Mouse (Mus musculus): ENCODE results near the gene Dph5.
A peak's percentile ranks its signal among the peaks of the same experiment; 100 is the strongest.
"Not testable (repeated sequence)": the region's sequence is repeated elsewhere in the genome, so short reads cannot be mapped to it uniquely, and the experiment has no call there.

Dph5 gene

GRCm38 (mm10) chr3:115893166-115893565, 5.5 kb downstream of the Dph5 start:
- DNase-seq = no peak

- DNase-seq = no peak
Measured at GRCm38 (mm10) chr3:115898354-115898948, 10.8 kb downstream of the Dph5 start.

DNA sequence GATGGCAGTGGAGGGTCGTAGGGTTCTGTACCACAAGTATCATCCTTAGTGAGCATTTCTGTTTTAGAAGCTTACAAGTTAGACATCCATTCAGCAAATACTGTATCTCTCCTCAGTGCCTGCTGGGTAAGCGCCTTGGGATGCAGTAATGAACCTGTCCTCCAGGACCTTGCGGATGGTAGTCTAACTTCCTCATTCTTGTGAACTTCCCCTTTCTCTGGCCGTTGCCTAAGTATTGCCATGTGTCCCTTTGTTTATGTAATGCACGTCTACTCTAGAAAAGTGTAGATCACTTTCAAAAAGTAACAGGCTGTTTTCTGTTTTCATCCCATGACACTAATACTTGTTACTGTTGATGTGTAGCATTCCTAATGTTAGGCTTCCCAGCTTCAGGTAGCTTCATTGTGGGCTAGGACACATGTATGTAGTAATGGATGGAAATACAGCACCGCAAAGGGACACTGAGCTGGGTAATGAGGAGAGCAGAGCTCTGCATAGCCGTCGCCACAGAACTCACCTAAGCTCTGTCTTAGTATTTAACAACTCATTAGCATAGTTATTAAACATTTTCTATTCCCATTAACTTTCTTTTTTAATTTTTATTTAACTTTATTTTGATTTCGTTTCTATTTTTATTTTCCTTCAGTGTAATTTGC, 14.8 kb downstream of the Dph5 start:
- DNase-seq = no peak

DNA sequence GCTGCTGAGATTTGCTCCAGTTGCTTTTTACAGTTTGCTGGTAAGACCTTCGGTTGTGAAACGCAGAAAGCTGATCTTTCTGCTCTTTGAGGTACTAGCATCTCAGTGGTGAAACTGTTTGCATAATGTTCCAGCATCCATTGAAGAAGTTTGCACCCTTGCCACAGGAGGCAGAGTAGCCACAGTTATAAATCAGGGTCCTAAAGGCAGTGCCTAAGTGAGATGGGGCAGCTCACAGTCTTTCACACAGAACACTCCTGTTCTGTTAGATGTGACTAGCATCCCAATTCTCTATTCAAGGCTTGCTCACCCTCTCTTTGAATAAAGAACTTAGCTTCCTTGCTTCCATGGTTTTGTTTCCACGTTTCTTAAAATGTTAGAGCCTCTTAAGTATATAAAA, 17.4 kb downstream of the Dph5 start:
- no peak for DNase-seq

DNA sequence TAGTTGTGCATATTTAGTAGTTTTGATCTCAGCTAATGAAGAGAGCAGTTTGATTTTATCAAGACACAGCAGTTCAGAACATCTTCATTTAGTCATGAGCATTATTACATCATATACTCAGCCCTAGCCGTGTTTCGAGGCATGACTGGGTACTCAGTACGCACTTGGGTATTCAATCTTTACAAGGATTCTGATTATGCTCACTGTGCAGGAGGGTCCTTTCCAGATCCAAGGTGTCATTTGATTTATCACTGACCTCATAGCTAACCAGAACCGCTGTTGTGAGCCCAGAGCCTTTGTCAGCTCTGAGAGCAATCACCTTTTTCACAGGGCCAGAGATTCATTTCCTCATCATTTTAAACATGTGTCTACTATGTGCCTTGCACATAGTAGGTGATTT, 17.9 kb downstream of the Dph5 start:
- DNase-seq = no peak

- DNase-seq = not testable (repeated sequence)
Measured at GRCm38 (mm10) chr3:115907406-115907805, 19.8 kb downstream of the Dph5 start.

DNA sequence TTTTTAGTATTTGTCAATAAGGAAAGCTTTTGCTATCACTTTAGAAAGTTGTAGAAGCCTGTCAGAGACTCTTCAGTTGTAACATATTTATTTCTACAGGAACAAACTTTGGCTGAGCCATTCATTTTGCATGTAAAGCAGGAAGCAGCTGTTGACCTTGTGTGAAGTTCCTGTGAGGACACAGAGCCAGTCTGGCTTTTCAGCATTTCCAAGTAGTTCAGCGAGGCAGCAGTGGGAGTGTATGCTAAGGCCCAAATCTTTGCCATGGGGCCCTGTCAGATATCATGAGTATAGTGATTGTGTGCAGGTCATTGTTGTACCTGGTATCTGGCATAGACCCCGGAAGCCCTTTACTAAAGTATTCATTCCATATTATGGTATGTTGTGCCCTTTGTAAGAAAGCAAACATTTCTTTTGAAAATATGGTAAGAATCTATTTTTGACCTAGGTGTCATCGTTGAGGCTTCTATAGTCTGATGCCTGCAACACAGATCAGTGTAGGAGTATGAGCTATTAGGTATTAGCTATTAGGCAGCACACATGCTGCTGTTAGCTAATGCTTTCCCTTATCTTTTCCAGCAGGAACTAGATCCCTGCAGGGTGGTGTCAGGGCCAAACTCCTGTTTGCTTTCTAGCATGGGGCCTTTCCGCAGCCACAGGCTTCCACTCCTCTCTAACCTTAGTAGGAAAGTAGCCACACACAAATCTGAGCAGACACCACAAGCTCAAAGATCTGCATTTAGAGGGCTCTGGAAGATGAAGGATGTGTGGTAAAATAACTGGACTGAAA, 37.0 kb downstream of the Dph5 start:
- DNase-seq = no peak

DNA sequence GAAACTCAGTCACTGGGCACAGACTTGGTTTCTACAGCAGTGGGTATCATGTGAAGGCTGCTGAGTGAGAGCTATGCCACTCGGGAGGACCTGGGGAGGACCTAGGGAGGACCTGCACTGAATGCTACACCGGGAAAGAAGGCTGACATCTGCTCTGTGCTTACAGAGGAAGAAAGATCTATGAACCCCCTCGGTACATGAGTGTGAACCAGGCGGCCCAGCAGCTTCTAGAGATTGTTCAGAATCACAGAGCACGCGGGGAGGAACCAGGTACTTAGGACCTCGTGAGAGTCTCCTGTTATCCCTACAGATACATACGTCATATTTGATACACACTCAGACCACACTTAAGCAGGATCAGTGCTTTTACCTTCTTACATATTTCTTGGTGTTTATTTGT, 38.9 kb downstream of the Dph5 start:
- DNase-seq = no peak

GRCm38 (mm10) chr3:115931701-115932100, 44.1 kb downstream of the Dph5 start:
- no peak for DNase-seq

DNA sequence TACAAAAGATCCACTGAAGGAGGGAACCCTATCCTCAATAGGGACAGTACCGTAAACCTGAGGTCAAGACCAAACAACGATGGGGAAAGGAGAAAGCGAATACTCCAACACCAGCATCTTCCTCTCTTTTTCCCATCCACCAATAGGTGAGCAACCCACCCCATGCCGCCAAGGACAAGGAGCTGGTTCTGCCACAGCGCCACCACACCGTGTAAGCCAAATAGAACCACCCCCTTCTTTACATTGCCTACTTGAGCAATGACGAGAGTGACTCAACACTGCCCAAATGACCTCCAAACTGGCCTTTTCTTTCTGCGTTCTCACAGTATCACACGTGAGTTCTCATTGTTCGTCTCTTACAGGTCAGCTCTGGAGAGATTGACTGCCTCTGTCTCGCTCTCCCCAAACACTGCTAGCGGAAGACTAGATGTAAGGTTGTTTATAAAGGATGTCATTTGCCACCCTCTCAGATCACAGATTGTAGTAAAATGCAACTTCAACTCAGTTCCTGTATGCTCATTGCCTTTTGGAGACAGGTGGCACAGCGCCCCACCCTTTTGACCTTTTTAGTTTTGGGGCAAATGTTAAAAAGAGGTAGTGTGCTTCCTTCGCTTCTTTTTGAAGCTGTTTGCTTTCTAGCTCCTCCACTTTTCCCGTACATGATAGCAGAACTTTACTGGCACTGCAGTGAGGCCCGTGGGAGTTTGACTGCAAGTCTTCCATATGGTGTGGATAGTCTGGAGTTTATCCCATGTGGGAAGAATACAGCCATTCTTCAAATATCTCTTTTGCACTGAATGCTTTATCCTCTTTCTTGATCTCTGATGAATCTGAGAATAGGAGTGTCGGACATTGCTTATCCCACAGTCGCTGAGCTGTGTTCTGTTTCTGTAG, 45.9 kb downstream of the Dph5 start:
- peak; percentile 50 for DNase-seq

- DNase-seq = peak; percentile 13
Measured at GRCm38 (mm10) chr3:115936734-115937599, 49.3 kb downstream of the Dph5 start.

GRCm38 (mm10) chr3:115937807-115938206, 50.2 kb downstream of the Dph5 start:
- DNase-seq = no peak

DNA sequence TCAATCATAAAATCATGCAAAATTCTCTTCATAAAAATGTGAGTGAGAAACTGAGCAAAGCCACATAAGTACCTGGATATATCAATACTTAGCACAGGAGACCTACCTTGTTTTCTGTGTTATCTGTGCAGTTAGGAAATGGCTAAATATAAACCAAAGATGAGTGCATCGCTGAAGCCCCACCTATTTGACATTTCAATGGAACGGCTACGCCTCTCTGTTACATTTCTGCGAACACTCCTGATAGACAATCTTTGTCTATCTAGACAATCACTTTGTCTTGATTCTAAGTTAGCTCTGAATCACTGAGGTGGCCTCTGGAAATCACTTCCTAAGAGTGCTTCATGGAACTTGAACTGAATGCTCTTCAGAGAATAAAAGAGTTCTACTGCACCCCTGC, 52.9 kb downstream of the Dph5 start:
- DNase-seq = no peak

DNA sequence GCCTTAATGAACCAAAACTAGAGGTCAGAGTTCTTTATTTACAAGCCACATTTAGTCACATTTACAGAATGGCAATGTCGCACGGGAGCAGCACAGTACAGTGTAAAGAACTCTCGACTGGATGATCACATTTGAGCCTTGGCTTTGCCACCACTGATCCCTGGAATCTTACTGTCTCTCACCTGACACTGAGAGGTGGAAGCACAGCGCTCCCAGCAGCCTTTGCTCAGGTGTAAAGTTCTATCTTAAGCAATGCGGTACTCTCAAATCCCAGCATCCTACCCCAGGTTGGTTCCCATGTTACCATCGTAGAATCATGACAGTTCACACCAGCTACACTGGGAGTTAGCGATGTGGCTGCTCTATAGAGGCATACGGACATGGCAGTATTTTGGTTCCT, 53.8 kb downstream of the Dph5 start:
- no peak for DNase-seq

DNA sequence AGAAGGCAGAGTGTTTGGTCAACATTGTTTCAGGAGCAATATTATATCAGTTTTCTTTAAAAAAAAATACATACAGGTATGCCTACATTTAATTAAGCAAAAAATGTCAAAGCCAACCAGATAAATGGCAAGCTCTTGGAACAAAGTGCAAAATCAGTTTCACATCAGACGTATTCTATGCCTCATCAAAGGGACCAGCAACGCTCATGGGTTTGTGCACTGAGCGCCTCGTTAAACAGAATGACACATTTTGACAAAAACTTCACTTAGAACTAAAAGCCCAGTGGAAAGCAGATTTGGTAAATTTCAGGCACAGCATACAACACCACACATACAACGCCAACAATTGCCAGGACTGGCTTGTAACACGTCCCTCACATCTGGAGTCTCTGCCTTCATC, 56.7 kb downstream of the Dph5 start:
- no peak for DNase-seq

DNA sequence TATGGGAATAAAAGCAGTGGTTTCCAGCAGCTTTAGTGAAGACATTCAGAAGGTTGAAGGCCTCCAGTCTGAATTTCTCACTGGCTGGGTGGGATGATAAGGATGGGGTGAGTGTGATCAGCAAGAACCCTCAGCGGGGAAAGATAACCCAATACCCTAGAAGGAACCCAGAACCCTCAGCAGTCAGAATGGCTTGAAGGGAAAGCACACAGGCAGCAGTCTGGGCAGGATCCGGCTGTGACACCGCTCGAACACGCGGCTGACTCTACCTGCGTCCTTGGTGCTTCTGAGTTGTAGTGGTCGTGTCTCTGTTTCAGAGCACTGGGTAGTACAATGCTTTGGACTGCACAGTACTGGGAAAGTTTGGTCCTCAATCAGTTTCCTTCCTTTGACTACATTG, 58.6 kb downstream of the Dph5 start:
- DNase-seq = no peak

- DNase-seq = no peak
Measured at GRCm38 (mm10) chr3:115949220-115949920, 61.7 kb downstream of the Dph5 start.

DNA sequence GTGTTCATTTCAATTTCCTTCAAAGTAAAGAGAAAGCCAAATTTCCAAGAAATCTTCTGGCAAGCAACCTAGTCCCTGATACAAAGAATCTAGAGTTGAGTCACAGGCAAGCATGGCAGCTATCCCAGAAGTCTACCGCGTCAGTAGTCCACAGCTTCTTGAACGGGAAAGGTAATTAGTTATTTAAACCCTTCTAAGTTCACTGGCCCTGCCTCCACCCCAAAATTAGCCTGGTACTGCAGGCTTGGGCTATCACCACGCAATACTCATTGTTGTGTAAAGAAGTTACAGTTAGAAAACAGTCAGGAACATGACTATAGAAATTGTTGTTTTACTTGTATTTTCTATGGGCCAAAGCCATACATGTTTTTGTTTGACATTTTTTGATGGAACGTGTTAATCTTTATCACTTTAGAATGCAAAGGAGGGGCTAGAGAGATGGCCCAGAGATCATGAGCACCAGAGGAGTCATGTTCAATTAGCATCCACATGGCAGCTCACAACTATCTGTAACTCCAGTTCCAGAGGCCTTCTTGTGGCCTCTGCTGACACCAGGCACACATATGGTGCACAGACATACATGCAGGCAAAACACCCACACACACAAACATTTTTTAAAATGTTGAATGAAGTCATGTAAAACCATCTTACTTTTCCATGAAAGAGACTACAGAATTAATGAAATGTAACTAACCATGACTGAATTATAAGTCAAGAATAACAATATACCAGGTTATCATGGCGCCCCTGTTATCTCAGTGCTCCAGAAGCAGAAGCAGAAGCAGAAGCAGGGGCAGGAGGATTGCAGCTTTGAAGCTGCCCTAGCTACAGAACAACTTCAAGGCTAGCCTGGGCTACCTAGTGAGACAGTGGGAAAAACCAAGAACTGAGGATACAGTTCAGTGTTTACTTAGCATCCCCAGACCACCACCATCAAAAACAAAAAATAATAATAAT, 62.6 kb downstream of the Dph5 start:
- peak; percentile 8 for DNase-seq

DNA sequence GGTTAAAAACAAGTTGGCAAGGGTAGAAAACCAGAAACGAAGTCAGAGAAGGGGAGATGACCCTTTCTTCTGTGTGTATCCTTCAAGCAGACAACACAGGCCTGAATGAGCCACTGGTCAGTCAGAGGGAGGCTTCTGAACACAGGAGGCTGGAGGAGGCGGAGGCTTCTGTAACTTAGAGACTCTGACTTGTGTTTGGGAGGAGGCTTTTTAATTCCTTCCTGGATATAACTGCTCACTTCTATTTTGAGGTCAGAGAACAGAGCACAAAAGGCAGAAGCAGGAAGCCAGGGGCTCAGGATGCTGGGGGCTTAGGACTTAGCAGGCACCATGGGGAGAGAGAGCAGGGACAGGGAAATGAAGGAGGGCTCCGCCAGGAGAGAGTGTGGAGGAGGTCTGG, 63.6 kb downstream of the Dph5 start:
- DNase-seq = no peak

DNA sequence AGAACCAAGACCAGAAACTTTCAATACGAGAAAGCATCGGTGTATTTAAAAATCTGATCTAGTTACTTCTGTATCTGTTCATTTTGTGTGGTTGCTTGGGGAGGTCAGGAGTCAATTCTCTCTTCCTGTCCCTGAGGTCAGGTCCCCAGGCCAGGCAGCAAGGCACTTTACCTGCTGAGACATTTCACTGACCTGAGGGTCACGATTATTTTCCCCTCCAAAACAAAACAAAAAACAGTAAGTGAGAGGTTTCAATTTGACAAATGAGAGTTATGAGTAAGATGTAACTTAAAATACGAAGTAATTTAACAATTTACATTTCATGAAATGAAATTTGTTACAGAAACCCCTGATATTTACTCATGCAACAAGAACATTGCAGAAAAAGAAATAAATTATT, 64.7 kb downstream of the Dph5 start:
- no peak for DNase-seq

All from layer of hippocampus, adult 9-11 months (tissue).